Mouse (Mus musculus) embryonic facial prominence, embryonic 11.5 days (tissue): ENCODE measurements at regions not wholly inside any gene's neighbourhood (a gene's known extent, or its start where the extent isn't known, plus 50 kb on each side); places are given as distances from the start of the nearest gene placed in this dataset.
"Not testable (repeated sequence)": the region's sequence is repeated elsewhere in the genome, so short reads cannot be mapped to it uniquely, and the experiment has no call there.

Experiments
- ATAC-seq: fragments of 200-750 bp; cut with Nextera tagmentation; replicated peaks from 2 replicates; pipeline ENCODE4 v1.8.0; 2017; ENCODE audit warnings: low read depth; ENCODE audit not compliant: insufficient number of reproducible peaks, low FRiP score, low TSS enrichment
- DNase-seq: peaks from one replicate; pipeline ENCODE4 v3.0.0-alpha.2; 2015; ENCODE audit warnings: low spot score
- H3K27ac ChIP-seq: fragments of 300-500 bp; sonication (generic); replicated peaks from 2 replicates; pipeline ENCODE4 v1.5.1; 2014; ENCODE audit warnings: mild to moderate bottlenecking, low read depth, low read length, control low read depth
- H3K27me3 ChIP-seq: fragments of 300-500 bp; sonication (generic); 2 replicates; pipeline ENCODE4 v1.6.1; 2014; ENCODE audit warnings: mild to moderate bottlenecking, low read length, moderate library complexity, mixed read lengths; ENCODE audit not compliant: control insufficient read depth, insufficient read depth
- H3K36me3 ChIP-seq: fragments of 300-500 bp; sonication (generic); replicated peaks from 2 replicates; pipeline ENCODE4 v1.6.1; 2014; ENCODE audit warnings: low read depth, mild to moderate bottlenecking, low read length, moderate library complexity, mixed read lengths; ENCODE audit not compliant: control insufficient read depth, insufficient read depth
- H3K4me1 ChIP-seq: fragments of 300-500 bp; sonication (generic); 2 replicates; pipeline ENCODE4 v1.6.1; 2014; ENCODE audit warnings: low read length, mixed read lengths; ENCODE audit not compliant: control insufficient read depth, insufficient read depth
- H3K4me2 ChIP-seq: fragments of 300-500 bp; sonication (generic); 2 replicates; pipeline ENCODE4 v1.6.1; 2014; ENCODE audit warnings: low read depth, mild to moderate bottlenecking, control low read depth, low read length, moderate library complexity
- H3K4me3 ChIP-seq: fragments of 300-500 bp; sonication (generic); 2 replicates; pipeline ENCODE4 v1.5.1; 2014; ENCODE audit warnings: low read depth, low read length, control low read depth
- H3K9ac ChIP-seq: fragments of 300-500 bp; sonication (generic); replicated peaks from 2 replicates; pipeline ENCODE4 v1.6.1; 2014; ENCODE audit warnings: mild to moderate bottlenecking, control low read depth, low read length
- H3K9me3 ChIP-seq: fragments of 300-500 bp; sonication (generic); replicated peaks from 2 replicates; pipeline ENCODE4 v1.6.1; 2016; ENCODE audit warnings: mild to moderate bottlenecking, low read length, inconsistent platforms, mixed read lengths; ENCODE audit not compliant: control insufficient read depth
- WGBS: fragments of 180-500 bp; shearing (Covaris S2); extraction: QIAGEN DNeasy Blood & Tissue Kit; methylation state at CpG from one replicate; pipeline ENCODE4 v1.1.7; 2014; 5-methylcytosine and 5-hydroxymethylcytosine counted together

DNA sequence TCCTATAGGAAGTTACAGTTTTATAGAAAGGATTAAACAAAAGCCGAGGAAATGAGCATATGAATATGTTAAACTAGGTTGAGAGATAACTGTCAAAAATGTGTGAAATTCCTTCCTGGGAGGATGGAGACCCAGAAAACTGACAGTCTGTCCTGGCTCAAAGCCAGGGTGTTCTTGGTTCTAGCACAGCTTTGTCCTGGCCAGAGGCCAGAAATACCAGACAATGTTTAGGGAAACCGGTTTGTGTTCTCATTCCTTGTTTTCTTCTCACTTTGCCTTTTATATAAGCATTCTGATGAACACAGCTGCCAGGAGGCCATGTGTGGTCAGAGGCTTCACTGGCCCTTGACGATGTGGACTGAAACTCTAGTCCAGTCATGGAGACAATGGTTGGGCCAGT lies 130.7 kb upstream of the Max start:
- H3K9me3 ChIP-seq = no peaks in the 10 kb centered on the region
- H3K27ac ChIP-seq = no peak overlapping the region
- H3K4me1 ChIP-seq = no peaks in the 10 kb centered on the region
- H3K27me3 ChIP-seq = no peaks in the 10 kb centered on the region
- 82% methylated on average over 3 of the region's 3 CpGs for WGBS
- H3K4me3 ChIP-seq = no peak overlapping the region
- no peak overlapping the region for H3K9ac ChIP-seq
- no peak for DNase-seq
- H3K36me3 ChIP-seq = no peaks in the 10 kb centered on the region
- no peak for ATAC-seq
- no peak overlapping the region for H3K4me2 ChIP-seq

DNA sequence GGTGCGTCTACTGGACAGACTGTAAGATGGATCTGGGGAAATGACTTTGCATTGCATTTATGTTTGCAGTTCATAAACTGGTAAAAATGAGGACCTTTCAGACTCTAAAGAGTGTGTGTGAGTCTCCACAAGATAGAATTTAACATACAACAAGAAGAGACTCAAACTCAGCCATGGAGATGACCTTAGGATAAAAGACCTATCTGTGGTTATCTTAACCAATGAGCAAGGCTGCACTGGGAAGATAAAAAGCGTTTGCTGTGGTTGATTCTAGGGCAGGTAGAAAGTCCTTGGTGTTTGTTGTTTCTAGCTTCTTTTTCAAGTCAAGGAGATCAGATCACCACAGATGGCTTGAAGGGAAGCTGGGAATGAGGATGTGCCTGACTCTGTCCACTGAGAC lies 130.1 kb upstream of the Max start:
- H3K9ac ChIP-seq = no peak overlapping the region
- H3K4me1 ChIP-seq = no peaks in the 10 kb centered on the region
- no peak overlapping the region for H3K27ac ChIP-seq
- no peaks in the 10 kb centered on the region for H3K9me3 ChIP-seq
- H3K27me3 ChIP-seq = no peaks in the 10 kb centered on the region
- no peaks in the 10 kb centered on the region for H3K36me3 ChIP-seq
- DNase-seq (no peak), ATAC-seq (no peak)
- no peak overlapping the region for H3K4me2 ChIP-seq
- 85% methylated on average over 2 of the region's 2 CpGs for WGBS
- no peak overlapping the region for H3K4me3 ChIP-seq

DNA sequence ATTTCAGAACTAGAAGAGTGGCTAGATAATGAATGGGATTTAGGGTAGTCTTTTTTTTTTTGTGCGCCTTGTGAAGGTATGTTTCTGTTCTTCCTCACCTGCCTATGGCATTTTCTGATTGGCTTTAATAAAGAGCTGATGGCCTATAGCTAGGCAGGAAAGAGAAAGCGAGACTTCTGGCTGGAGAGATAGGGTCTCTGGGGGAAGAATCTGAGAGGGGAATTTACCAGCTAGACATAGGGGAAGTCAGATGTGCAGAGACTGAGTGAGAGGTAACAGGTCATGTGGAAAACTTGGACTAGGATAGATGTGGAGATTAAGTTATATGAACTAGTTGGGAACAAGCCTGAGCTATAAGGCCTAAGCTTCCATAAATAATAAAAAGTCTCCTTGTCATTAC lies 129.7 kb upstream of the Max start:
- ATAC-seq (no peak), DNase-seq (no peak)
- Histone ChIP-seq H3K4me2 (no peak overlapping the region), H3K9ac (no peak overlapping the region), H3K27me3 (no peaks in the 10 kb centered on the region), H3K27ac (no peak overlapping the region), H3K36me3 (no peaks in the 10 kb centered on the region), H3K4me3 (no peak overlapping the region), H3K4me1 (no peaks in the 10 kb centered on the region), H3K9me3 (no peaks in the 10 kb centered on the region)
- 80% methylated on average over 2 of the region's 2 CpGs for WGBS

DNA sequence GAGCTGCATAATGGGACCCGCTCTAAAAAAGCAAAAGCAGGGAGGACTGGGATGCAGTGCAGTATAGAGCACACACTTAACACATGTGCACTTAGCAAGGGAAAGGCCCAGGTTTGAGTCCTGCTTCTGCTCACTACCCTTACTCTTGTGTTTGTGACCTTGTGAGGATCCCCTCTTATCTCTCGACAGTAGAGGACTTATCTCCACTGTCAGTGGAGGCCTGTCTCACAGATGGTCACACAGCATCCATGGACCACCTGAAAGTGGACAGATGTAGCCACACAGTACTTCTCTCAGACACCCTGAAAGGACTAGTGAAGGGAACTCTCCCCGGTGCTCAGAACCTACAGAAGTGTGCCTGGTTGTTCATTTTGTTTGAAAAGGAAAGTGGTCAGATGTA lies 128.5 kb upstream of the Max start:
- WGBS = 87% methylated on average over 3 of the region's 3 CpGs
- ATAC-seq = no peak

DNA sequence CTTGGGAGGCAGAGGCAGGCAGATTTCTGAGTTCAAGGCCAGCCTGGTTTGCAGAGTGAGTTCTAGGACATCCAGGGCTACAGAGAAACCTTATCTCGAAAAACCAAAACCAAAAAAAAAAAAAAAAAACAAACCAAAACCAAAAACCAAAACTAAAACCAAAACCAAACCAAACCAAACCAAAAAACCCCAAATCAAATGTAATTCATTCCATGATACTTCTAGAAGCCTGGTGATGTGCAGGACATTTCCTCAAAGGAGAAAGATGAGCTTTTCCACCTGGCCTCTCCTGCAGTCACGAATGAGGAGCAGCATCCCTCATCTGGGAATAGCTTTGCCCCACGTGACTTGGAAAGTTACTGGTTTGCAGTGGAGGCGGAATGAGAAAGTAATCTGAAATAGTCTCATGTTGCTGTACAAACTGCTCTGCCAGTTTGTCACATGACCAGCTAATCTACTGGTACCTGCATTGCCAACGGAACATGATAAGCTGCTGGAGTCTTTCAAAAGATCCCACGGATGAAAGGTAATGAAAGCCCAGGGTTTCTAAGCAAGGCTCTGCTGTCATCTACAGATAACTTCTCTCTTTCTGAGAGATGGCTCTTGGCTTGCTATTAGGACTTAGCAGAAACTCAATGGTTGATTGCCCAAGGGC lies 127.8 kb upstream of the Max start:
- no peak overlapping the region for H3K9ac ChIP-seq
- H3K4me1 ChIP-seq = no peaks in the 10 kb centered on the region
- no peaks in the 10 kb centered on the region for H3K36me3 ChIP-seq
- no peak overlapping the region for H3K4me3 ChIP-seq
- H3K9me3 ChIP-seq = no peaks in the 10 kb centered on the region
- ATAC-seq = no peak
- no peak overlapping the region for H3K27ac ChIP-seq
- no peak for DNase-seq
- WGBS = 85% methylated on average over 6 of the region's 6 CpGs
- no peak overlapping the region for H3K4me2 ChIP-seq
- H3K27me3 ChIP-seq = no peaks in the 10 kb centered on the region

More for the DNA sequence above, 128.5 kb upstream of the Max start:
- Histone ChIP-seq H3K4me3 (no peak overlapping the region), H3K36me3 (no peaks in the 10 kb centered on the region), H3K9me3 (no peaks in the 10 kb centered on the region), H3K4me1 (no peaks in the 10 kb centered on the region), H3K27me3 (no peaks in the 10 kb centered on the region), H3K9ac (no peak overlapping the region), H3K27ac (no peak overlapping the region), H3K4me2 (no peak overlapping the region)
- DNase-seq = no peak

DNA sequence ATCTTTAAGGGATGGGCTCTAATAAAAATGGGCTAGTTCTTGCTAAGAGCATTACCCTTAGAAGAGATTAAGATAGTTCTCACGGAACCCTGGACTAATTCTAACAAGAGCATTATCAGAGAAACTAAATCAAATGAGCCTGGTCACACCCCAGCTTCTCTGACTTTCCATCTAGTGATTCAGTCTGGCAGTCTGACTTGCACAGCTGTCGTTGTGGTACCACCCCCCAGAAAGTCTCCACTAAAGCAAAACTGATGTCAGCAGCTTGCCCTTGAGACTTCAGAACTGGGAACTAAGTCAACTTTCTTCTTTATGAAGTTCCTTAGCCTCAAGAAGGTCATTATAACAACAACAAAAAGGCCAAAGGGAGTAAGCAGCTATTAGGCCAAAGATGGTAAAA lies 126.5 kb upstream of the Max start:
- H3K9ac ChIP-seq = no peak overlapping the region
- 82% methylated on average over 2 of the region's 2 CpGs for WGBS
- no peaks in the 10 kb centered on the region for H3K9me3 ChIP-seq

DNA sequence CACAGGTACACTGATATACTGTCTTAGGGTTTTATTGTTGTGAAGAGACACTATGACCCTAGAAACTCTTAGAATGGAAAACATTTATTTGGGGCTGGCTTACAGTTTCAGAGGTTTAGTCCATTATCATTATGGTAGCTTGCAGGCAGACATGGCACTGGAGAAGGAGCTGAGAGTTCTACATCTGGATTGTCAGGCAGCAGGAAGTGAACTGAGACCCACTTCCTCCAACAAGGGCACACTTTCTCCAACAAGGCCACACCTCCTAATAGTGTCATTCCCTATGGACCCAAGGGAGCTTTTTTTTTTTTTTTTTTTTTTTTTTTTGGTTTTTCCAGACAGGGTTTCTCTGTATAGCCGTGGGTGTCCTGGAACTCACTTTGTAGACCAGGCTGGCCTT lies 124.9 kb upstream of the Max start:
- not testable (repeated sequence) for H3K4me1 ChIP-seq, ATAC-seq, H3K36me3 ChIP-seq, DNase-seq, H3K9me3 ChIP-seq, H3K9ac ChIP-seq, H3K4me3 ChIP-seq, H3K27me3 ChIP-seq, H3K4me2 ChIP-seq, H3K27ac ChIP-seq
- WGBS = 83% methylated on average over 1 of the region's 1 CpGs

More for the DNA sequence above, 126.5 kb upstream of the Max start:
- Histone ChIP-seq H3K4me1 (no peaks in the 10 kb centered on the region), H3K36me3 (no peaks in the 10 kb centered on the region), H3K4me3 (no peak overlapping the region), H3K4me2 (no peak overlapping the region), H3K27me3 (no peaks in the 10 kb centered on the region), H3K27ac (no peak overlapping the region)
- ATAC-seq (no peak), DNase-seq (no peak)

DNA sequence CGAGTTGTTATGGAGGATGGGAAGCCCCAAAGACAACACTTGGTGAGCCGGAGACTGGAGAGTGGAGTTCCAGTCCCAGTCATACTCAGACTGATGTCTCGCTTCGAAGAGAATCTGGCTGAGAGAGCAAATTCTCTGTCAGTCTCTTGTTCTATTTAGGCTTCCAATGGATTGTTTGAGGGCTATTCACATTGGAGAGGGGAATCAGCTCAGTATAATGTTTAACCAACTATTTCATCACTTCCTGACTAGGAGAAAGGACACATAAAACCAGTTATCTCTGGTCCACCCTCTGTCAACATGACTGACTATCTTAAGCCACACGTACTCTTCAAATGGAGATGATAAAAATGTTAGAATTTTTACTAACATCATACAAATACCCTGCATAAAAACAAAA lies 123.9 kb upstream of the Max start:
- DNase-seq (no peak), ATAC-seq (no peak)
- Histone ChIP-seq H3K4me3 (no peak overlapping the region), H3K4me2 (no peak overlapping the region), H3K9me3 (no peaks in the 10 kb centered on the region), H3K27me3 (no peaks in the 10 kb centered on the region), H3K36me3 (no peaks in the 10 kb centered on the region), H3K27ac (no peak overlapping the region), H3K4me1 (no peaks in the 10 kb centered on the region), H3K9ac (no peak overlapping the region)
- 88% methylated on average over 5 of the region's 5 CpGs for WGBS
